Mouse (Mus musculus): ENCODE data around the gene Krtap19-9b. TPM values are rescaled to one million over a fixed set of nuclear protein-coding genes. Genes with fewer than 3 reads are reported as not detected.

Gene Krtap19-9b
- polyA plus RNA-seq (2012; ENCODE audit: low replicate concordance) = not detected in 2 replicates

DNA sequence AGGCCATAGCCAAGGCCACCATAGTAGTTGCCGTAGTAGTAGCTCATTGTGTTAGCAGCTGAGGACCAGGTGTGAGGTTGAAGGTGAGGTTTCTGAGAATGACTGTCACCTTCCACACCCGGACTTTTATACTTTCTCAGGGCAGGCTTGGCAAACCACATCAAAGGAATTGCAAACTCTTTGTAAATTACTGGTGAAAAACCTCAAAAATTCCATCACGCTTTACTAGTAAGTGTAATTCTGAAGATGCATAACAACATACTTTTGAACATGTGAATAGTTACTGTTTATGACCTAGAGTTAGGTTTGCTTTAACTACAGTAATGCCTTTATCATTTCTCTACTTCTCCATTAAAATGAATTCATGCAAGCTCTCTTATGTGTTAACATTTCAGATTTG is at the start of gene Krtap19-9b:
Gene Krtap19-9b (minus strand): TSS at position 101 of the 400 bp plus-strand sequence.

DNA sequence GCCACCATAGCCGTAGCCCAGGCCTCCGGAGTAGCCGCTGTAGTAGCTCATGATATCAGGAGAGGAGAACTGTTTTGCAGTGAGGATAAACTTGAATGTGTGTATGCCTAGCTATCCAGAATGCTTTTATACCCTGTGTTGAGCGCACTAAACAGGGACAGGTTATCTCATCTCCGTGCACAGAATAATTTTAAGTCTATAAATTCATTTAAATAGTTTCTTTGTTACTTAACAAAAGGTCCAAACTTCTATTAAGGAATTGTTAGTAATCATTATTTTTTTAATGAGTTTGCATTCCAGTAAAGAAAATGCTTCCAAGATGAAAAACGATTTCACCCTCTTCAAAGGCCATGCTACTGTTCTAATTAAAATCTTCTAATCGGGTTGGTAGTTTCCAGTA is 30.7 kb upstream of the Krtap19-9b start, which contains the start of gene Krtap16-3:
Gene Krtap16-3 (minus strand): TSS at position 101 of the 400 bp plus-strand sequence.

DNA sequence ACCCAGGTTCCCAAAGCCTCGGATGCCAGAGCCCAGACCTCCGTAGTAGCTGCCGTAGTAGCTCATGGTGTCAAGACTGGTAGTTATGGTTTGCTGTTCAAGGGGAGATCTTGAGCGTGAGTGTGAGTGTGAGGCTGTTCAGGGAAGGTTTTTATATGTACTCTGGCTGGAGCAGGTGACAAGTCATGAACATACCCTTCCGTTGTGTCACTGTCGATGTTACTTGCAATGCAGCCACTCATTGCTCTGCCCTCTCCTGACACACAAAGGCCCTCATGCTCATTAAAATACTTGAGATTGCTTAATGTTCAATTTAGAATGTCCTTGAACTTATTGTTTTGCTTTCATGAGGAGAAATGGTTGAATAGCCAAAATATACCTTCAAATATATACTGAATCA is 35.7 kb downstream of the Krtap19-9b start, which contains the start of gene Krtap19-5:
Gene Krtap19-5 (minus strand): TSS at position 101 of the 400 bp plus-strand sequence.

DNA sequence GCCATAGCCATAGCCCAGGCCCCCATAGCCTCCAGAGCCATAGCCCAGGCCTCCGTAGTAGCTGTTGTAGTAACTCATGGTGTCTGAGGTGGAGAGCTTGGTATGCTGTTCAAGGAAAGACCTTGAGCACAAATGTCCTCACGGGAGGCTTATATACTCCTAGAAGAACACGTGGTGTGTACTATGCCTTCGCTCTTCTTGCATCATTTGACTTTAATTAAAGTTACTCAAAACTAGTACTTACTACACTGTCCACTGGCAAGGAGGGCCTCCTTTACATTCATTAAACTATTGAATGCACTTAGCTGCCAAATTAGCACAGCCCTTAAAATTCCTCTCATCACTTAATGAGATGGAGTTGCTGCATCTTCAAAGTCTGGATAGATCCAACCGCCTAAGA is 47.1 kb downstream of the Krtap19-9b start, which contains the start of gene Krtap19-4:
Gene Krtap19-4 (minus strand): TSS at position 101 of the 400 bp plus-strand sequence.

Other genes starting within 250 kb of the Krtap19-9b start
- not detected in 2 replicates for gene 2310061N02Rik, start 224.3 kb downstream of the Krtap19-9b start, polyA plus RNA-seq (2012; ENCODE audit: low replicate concordance)
- gene Krtap13-1, start 203.4 kb downstream of the Krtap19-9b start, polyA plus RNA-seq (2012; ENCODE audit: low replicate concordance) = not detected in 2 replicates
- not detected in 2 replicates for gene Krtap13, start 180.6 kb downstream of the Krtap19-9b start, polyA plus RNA-seq (2012; ENCODE audit: low replicate concordance)
- not detected in 2 replicates for gene 2310034C09Rik, start 173.4 kb downstream of the Krtap19-9b start, polyA plus RNA-seq (2012; ENCODE audit: low replicate concordance)
- not detected in 2 replicates for gene 2310057N15Rik, start 158.1 kb downstream of the Krtap19-9b start, polyA plus RNA-seq (2012; ENCODE audit: low replicate concordance)
- gene Gm5965, start 154.4 kb downstream of the Krtap19-9b start, polyA plus RNA-seq (2012; ENCODE audit: low replicate concordance) = not detected in 2 replicates
- gene Gm20741, start 120.0 kb downstream of the Krtap19-9b start, polyA plus RNA-seq (2012; ENCODE audit: low replicate concordance) = not detected in 2 replicates
- not detected in 2 replicates for gene Krtap15, start 112.0 kb downstream of the Krtap19-9b start, polyA plus RNA-seq (2012; ENCODE audit: low replicate concordance)
- not detected in 2 replicates for gene Krtap14, start 106.1 kb downstream of the Krtap19-9b start, polyA plus RNA-seq (2012; ENCODE audit: low replicate concordance)
- gene Krtap19-1, start 62.9 kb downstream of the Krtap19-9b start, polyA plus RNA-seq (2012; ENCODE audit: low replicate concordance) = not detected in 2 replicates
- not detected in 2 replicates for gene Krtap19-2, start 58.0 kb downstream of the Krtap19-9b start, polyA plus RNA-seq (2012; ENCODE audit: low replicate concordance)
- gene Krtap19-3, start 54.2 kb downstream of the Krtap19-9b start, polyA plus RNA-seq (2012; ENCODE audit: low replicate concordance) = not detected in 2 replicates
- not detected in 2 replicates for gene Krtap19-4, start 47.2 kb downstream of the Krtap19-9b start, polyA plus RNA-seq (2012; ENCODE audit: low replicate concordance)
- gene Krtap19-5, start 35.8 kb downstream of the Krtap19-9b start, polyA plus RNA-seq (2012; ENCODE audit: low replicate concordance) = not detected in 2 replicates
- not detected in 2 replicates for gene Krtap16-3, start 30.6 kb upstream of the Krtap19-9b start, polyA plus RNA-seq (2012; ENCODE audit: low replicate concordance)
- gene Krtap22-2, start 78.5 kb upstream of the Krtap19-9b start, polyA plus RNA-seq (2012; ENCODE audit: low replicate concordance) = not detected in 2 replicates
- not detected in 2 replicates for gene Gm10229, start 83.0 kb upstream of the Krtap19-9b start, polyA plus RNA-seq (2012; ENCODE audit: low replicate concordance)
- not detected in 2 replicates for gene Krtap6-1, start 99.4 kb upstream of the Krtap19-9b start, polyA plus RNA-seq (2012; ENCODE audit: low replicate concordance)
- not detected in 2 replicates for gene Gm10228, start 109.2 kb upstream of the Krtap19-9b start, polyA plus RNA-seq (2012; ENCODE audit: low replicate concordance)
- not detected in 2 replicates for gene Krtap6-5, start 115.6 kb upstream of the Krtap19-9b start, polyA plus RNA-seq (2012; ENCODE audit: low replicate concordance)
- not detected in 2 replicates for gene 1110025L11Rik, start 131.7 kb upstream of the Krtap19-9b start, polyA plus RNA-seq (2012; ENCODE audit: low replicate concordance)
- not detected in 2 replicates for gene Krtap6-3, start 151.8 kb upstream of the Krtap19-9b start, polyA plus RNA-seq (2012; ENCODE audit: low replicate concordance)
- gene Gm6358, start 208.6 kb upstream of the Krtap19-9b start, polyA plus RNA-seq (2012; ENCODE audit: low replicate concordance) = not detected in 2 replicates
- not detected in 2 replicates for gene Gm10061, start 218.8 kb upstream of the Krtap19-9b start, polyA plus RNA-seq (2012; ENCODE audit: low replicate concordance)
- not detected in 2 replicates for gene Gm9789, start 225.7 kb upstream of the Krtap19-9b start, polyA plus RNA-seq (2012; ENCODE audit: low replicate concordance)
- gene Gm7735, start 237.2 kb upstream of the Krtap19-9b start, polyA plus RNA-seq (2012; ENCODE audit: low replicate concordance) = not detected in 2 replicates
- not detected in 2 replicates for gene 1110057P08Rik, start 242.5 kb upstream of the Krtap19-9b start, polyA plus RNA-seq (2012; ENCODE audit: low replicate concordance)

Data from hematopoietic multipotent progenitor cell, adult 10-12 weeks (in vitro differentiated cells).